Mouse (Mus musculus) myocyte (in vitro differentiated cells): ENCODE data around the gene Csnk1e. TPM values are rescaled to one million over a fixed set of nuclear protein-coding genes. Genes with fewer than 3 reads are reported as not detected.

ENCODE experiments used
- H3K27me3 ChIP-seq: one replicate; pipeline ENCODE4 v1.6.1; 2011; ENCODE audit not compliant: control insufficient read depth, insufficient read depth, insufficient read length
- H3K36me3 ChIP-seq: one replicate; pipeline ENCODE4 v1.6.1; 2011; ENCODE audit not compliant: control insufficient read depth, insufficient read depth
- H3K4me2 ChIP-seq: one replicate; pipeline ENCODE4 v1.6.1; 2011; ENCODE audit warnings: low read depth, control low read depth
- H3K4me3 ChIP-seq: one replicate; pipeline ENCODE4 v1.5.1; 2011; ENCODE audit warnings: mild to moderate bottlenecking, control low read depth, moderate library complexity
- H3K79me2 ChIP-seq: one replicate; pipeline ENCODE4 v1.6.1; 2011; ENCODE audit not compliant: control insufficient read depth, insufficient read depth
- H3ac ChIP-seq: one replicate; pipeline ENCODE4 v1.6.1; 2011; ENCODE audit not compliant: control insufficient read depth, insufficient read length
- CEBPB ChIP-seq: IDR thresholded peaks from 2 replicates; pipeline ENCODE4 v1.6.1; 2011; ENCODE audit warnings: mild to moderate bottlenecking, moderate library complexity; ENCODE audit not compliant: poor library complexity, insufficient read depth, severe bottlenecking
- E2F4 ChIP-seq: IDR thresholded peaks from one replicate; pipeline ENCODE4 v1.6.1; 2011; ENCODE audit warnings: mild to moderate bottlenecking, control low read depth, moderate library complexity; ENCODE audit not compliant: insufficient read depth
- MAX ChIP-seq: IDR thresholded peaks from one replicate; pipeline ENCODE4 v1.6.1; 2011; ENCODE audit warnings: low read depth, mild to moderate bottlenecking, control low read depth
- MYOD1 ChIP-seq, 3 experiments: IDR thresholded peaks; one replicate each; pipeline ENCODE4 v1.6.1; 2011; ENCODE audit warnings: control low read depth in 2 of 3, low read depth in 2 of 3, mild to moderate bottlenecking in 2 of 3, moderate library complexity in 1 of 3; ENCODE audit not compliant: insufficient read length in 2 of 3, control insufficient read depth in 1 of 3
- MYOG ChIP-seq, 3 experiments: IDR thresholded peaks; one replicate each; pipeline ENCODE4 v1.6.1; 2011; ENCODE audit warnings: control low read depth in 2 of 3, low read depth in 2 of 3, mild to moderate bottlenecking in 2 of 3; ENCODE audit not compliant: insufficient read length in 2 of 3, control insufficient read depth in 1 of 3, insufficient read depth in 1 of 3
- POLR2A ChIP-seq: IDR thresholded peaks from one replicate; pipeline ENCODE4 v1.6.1; 2011; ENCODE audit warnings: low read depth, mild to moderate bottlenecking, control low read depth, moderate library complexity; ENCODE audit not compliant: insufficient read length
- POLR2AphosphoS2 ChIP-seq: IDR thresholded peaks from one replicate; pipeline ENCODE4 v1.6.1; 2011; ENCODE audit warnings: low read depth, control low read depth; ENCODE audit not compliant: insufficient read length
- REST ChIP-seq: IDR thresholded peaks from one replicate; pipeline ENCODE4 v1.6.1; 2011; ENCODE audit warnings: mild to moderate bottlenecking, control low read depth, moderate library complexity; ENCODE audit not compliant: insufficient read depth, insufficient read length
- SRF ChIP-seq: IDR thresholded peaks from one replicate; pipeline ENCODE4 v1.6.1; 2011; ENCODE audit warnings: low read depth; ENCODE audit not compliant: control insufficient read depth, insufficient read length
- TCF12 ChIP-seq: IDR thresholded peaks from one replicate; pipeline ENCODE4 v1.6.1; 2011; ENCODE audit warnings: mild to moderate bottlenecking, control low read depth; ENCODE audit not compliant: poor library complexity, insufficient read depth, severe bottlenecking
- TCF3 ChIP-seq: IDR thresholded peaks from one replicate; pipeline ENCODE4 v1.6.1; 2011; ENCODE audit warnings: low read depth, control low read depth; ENCODE audit not compliant: insufficient read length
- USF1 ChIP-seq: IDR thresholded peaks from one replicate; pipeline ENCODE4 v1.6.1; 2011; ENCODE audit warnings: low read depth, mild to moderate bottlenecking, control low read depth, moderate library complexity
- polyA plus RNA-seq: library from polyadenylated mRNA; unstranded; fragments of >200 nt; fragmentation: generic; extraction: Trizol; gene quantifications from one replicate; pipeline ENCODE4 v1.2.1, GENCODE M21; 2012; ENCODE audit warnings: missing spikeins

Csnk1e gene
- polyA plus RNA-seq, 1 experiment, result 116 TPM

DNA sequence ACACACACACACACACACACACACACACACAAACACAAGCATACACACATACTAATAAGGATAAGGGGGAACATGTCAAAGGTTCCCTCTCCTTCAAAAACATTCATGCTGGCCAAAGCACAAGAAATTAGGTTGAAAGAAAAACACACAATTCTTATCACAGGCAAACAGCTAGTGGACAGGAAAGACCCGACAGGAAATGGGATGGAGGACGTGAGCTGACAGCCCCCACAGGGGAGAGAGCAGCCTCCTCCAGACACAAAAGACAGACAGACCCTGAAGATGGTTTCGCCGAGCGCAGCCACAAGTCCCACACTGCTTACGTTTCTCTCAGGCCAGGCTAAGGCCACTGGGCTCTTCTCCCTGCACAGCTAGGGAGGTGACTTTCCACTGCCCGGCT is 23.4 kb downstream of the Csnk1e start:
- Histone ChIP-seq H3K27me3 (no peaks in the 10 kb centered on the region), H3K4me2 (no peak overlapping the region), H3K4me3 (no peak overlapping the region), H3K79me2 (peaks cover 49% of the 10 kb centered on the region), H3K36me3 (peaks cover 31% of the 10 kb centered on the region), H3ac (no peak overlapping the region)
- TF ChIP-seq POLR2A (no peak), CEBPB (no peak), TCF3 (no peak), TCF12 (no peak), SRF (no peak), MYOD1 (IDR thresholded peaks at IDR 0.05; ENCODE audit: control insufficient read depth in 1 of 3, insufficient read length in 2 of 3, low read depth in 2 of 3) (no peak), REST (no peak), MAX (no peak), E2F4 (no peak), POLR2AphosphoS2 (no peak)

DNA sequence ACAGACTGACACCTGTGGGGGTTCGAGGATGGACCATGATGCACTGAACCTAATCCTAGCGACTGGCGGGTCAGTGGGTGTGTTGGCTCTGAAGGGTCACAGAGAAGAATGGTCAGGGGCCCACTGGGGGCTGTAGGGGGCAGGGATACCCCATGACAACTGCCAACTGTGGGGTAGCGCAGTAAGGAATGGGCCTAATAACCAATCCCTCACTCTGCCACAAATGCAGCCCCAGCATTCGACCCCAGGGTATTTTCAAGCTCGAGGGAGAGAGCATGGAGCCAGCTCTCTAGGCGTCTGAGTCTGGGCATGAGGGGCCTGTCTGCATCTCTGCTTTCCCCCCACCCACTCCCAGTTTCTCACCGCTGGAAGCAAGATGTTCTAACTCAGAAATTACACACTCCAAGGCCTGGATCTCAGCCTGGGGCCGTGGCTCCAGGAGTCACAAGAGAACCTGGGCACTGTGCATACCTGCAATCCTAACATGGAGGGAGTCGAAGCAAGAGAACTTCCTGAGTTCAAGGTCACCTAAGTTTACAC is 24.8 kb downstream of the Csnk1e start:
- Histone ChIP-seq H3K4me2 (no peak overlapping the region), H3K36me3 (peaks cover 28% of the 10 kb centered on the region), H3K79me2 (peaks cover 35% of the 10 kb centered on the region), H3K4me3 (no peak overlapping the region), H3K27me3 (no peaks in the 10 kb centered on the region), H3ac (no peak overlapping the region)
- TF ChIP-seq CEBPB (no peak), REST (no peak), USF1 (no peak), MAX (no peak), E2F4 (no peak), POLR2AphosphoS2 (no peak), POLR2A (no peak), TCF12 (no peak), MYOG (IDR thresholded peaks at IDR 0.05; ENCODE audit: control insufficient read depth in 1 of 3, insufficient read depth in 1 of 3, insufficient read length in 2 of 3, low read depth in 2 of 3) (no peak), SRF (no peak), MYOD1 (IDR thresholded peaks at IDR 0.05; ENCODE audit: control insufficient read depth in 1 of 3, insufficient read length in 2 of 3, low read depth in 2 of 3) (no peak)

DNA sequence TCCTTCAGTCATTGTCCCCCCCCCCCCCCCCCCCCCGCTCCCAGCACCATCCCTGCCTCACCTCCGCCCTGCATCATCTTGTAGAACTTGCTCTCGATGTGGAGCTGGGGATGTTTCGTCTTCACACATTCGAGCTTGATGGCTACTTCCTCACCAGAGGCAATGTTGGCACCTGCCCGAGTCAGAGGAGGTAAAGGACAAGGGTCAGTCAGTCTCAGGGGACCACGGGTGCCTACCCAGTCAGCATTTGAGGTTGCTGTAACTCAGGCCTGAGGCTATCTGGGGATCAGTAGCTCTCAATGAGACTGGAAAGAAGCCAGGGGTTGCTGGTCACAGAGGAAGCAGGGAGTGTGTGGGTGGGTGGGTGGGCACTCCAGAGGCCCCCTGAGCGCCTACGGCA is 25.4 kb downstream of the Csnk1e start:
- H3K27me3 ChIP-seq, result no peaks in the 10 kb centered on the region
- H3K4me3 ChIP-seq, result no peak overlapping the region
- no peak overlapping the region for H3ac ChIP-seq
- no peak overlapping the region for H3K4me2 ChIP-seq
- peaks cover 32% of the 10 kb centered on the region for H3K79me2 ChIP-seq
- TF ChIP-seq MYOD1 (IDR thresholded peaks at IDR 0.05; ENCODE audit: control insufficient read depth in 1 of 3, insufficient read length in 2 of 3, low read depth in 2 of 3) (no peak), SRF (no peak), MYOG (IDR thresholded peaks at IDR 0.05; ENCODE audit: control insufficient read depth in 1 of 3, insufficient read depth in 1 of 3, insufficient read length in 2 of 3, low read depth in 2 of 3) (no peak), MAX (no peak), POLR2A (no peak), POLR2AphosphoS2 (no peak), USF1 (no peak), TCF3 (no peak), CEBPB (no peak), TCF12 (no peak), E2F4 (no peak)
- H3K36me3 ChIP-seq, result peaks cover 31% of the 10 kb centered on the region

DNA sequence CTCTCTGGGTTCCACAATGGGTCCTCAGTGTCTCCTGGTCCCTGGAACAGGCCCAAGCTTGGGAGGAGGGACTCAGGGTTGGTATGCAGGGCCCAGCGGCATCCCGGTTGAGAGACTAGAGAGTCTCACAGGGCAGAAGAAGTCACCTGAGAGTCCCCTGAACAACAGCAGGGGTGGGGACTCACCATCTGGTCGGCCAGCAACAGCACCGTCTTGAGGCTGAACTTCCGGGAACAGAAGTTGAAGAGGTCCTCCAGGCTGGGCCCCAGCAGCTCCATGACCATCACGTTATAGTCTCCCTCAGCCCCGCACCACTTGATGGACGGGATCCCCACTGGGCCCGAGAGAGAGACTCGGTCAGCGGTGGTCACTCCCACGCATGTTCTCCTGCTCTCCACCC is 25.8 kb downstream of the Csnk1e start:
- H3K4me3 ChIP-seq, result no peak overlapping the region
- no peak overlapping the region for H3K4me2 ChIP-seq
- no peak for TF ChIP-seq USF1
- no peak for TF ChIP-seq POLR2AphosphoS2
- no peak for TF ChIP-seq MAX
- no peak for TF ChIP-seq CEBPB
- TF ChIP-seq MYOG (IDR thresholded peaks at IDR 0.05; ENCODE audit: control insufficient read depth in 1 of 3, insufficient read depth in 1 of 3, insufficient read length in 2 of 3, low read depth in 2 of 3), result no peak
- no peak for TF ChIP-seq MYOD1 (IDR thresholded peaks at IDR 0.05; ENCODE audit: control insufficient read depth in 1 of 3, insufficient read length in 2 of 3, low read depth in 2 of 3)
- no peak for TF ChIP-seq E2F4
- no peak for TF ChIP-seq POLR2A
- no peak for TF ChIP-seq REST
- TF ChIP-seq TCF3, result no peak
- TF ChIP-seq SRF, result no peak
- TF ChIP-seq TCF12, result no peak
- H3K79me2 ChIP-seq, result peaks cover 28% of the 10 kb centered on the region
- peaks cover 36% of the 10 kb centered on the region for H3K36me3 ChIP-seq
- H3ac ChIP-seq, result no peak overlapping the region
- no peaks in the 10 kb centered on the region for H3K27me3 ChIP-seq
